Mouse (Mus musculus): ENCODE data around the gene Epop. TPM values are rescaled to one million over a fixed set of nuclear protein-coding genes. Genes with fewer than 3 reads are reported as not detected.

The Epop gene
- polyA plus RNA-seq, 1 experiment from 2014 or later = 2.5 TPM

DNA sequence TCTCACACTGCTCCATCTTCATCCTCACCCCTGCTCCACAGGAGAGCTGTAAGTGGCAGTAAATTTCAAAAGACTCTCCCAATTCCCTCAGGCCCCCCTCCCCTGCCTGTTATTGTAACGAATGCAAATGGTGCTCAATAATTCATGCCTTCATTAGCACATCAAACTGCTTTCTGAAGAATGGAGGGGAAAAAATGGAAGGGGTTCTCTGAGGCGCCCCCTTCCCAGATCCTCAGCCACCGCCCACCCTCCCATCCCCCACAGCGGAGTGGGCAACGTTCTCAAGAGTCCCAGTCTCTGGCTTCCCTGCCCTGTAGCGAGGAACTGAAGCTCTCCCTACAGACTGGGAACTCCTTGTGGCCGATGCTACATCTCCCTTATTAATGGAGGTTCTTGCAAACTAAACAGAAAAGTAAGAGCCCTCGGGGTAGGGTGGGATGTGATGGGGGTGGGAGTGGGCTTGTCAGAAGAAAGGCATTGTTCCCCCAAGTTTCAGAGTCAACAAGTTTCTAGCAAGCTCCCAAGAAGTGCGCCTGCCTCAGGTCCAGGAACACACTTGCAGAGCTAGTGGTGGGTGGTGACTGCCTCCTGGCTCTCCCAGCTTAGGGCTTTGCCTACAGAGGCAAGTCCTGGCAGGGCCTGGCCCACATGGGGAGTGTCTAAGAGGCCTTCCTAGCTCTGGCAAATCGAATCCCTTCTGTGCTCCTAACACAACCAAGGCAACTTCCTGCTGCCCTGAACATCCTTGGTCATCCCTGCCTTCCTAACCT is 50.2 kb downstream of the Epop start:
- peaks cover 8% of the 10 kb centered on the region for H3K4me1 ChIP-seq (replicated peaks)
- H3K27ac ChIP-seq (ENCODE audit: poor library complexity, severe bottlenecking) = no peak overlapping the region
- no peak for ATAC-seq (ENCODE audit: insufficient number of reproducible peaks, low FRiP score)
- H3K36me3 ChIP-seq = no peaks in the 10 kb centered on the region
- H3K27me3 ChIP-seq (replicated peaks) = peaks cover 66% of the 10 kb centered on the region
- no peak overlapping the region for H3K9ac ChIP-seq
- H3K4me2 ChIP-seq = no peak overlapping the region
- H3K4me3 ChIP-seq = no peak overlapping the region
- H3K9me3 ChIP-seq (replicated peaks) = no peaks in the 10 kb centered on the region
- WGBS = 20% methylated on average over 10 of the region's 10 CpGs

DNA sequence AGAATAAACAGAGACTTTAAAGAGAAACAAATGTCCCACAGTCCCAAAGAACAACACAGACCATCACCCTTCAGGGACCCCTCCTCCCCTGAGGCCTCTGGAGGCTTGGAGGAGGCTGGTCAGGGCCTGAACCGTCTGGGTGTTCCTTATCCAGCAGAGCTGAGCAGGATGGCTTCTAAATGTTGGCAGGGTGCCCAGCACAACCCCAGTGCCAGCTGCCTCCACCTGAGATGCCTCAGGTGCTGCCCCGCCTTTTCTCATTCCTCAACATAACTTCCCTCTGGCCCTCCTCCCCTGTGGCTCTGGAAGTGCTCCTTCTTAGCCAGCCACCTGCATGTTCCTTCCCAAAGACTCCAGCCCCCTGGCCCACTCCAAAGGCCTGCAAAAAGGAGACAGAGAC is 51.2 kb downstream of the Epop start:
- no peak for ATAC-seq (ENCODE audit: insufficient number of reproducible peaks, low FRiP score)
- H3K4me2 ChIP-seq = no peak overlapping the region
- WGBS = 34% methylated on average over 2 of the region's 2 CpGs
- H3K9ac ChIP-seq = no peak overlapping the region
- no peak overlapping the region for H3K4me3 ChIP-seq
- peaks cover 76% of the 10 kb centered on the region for H3K27me3 ChIP-seq (replicated peaks)
- H3K4me1 ChIP-seq (replicated peaks) = peaks cover 14% of the 10 kb centered on the region
- no peaks in the 10 kb centered on the region for H3K9me3 ChIP-seq (replicated peaks)
- no peak overlapping the region for H3K27ac ChIP-seq (ENCODE audit: poor library complexity, severe bottlenecking)
- no peaks in the 10 kb centered on the region for H3K36me3 ChIP-seq

Small RNA genes within 50 kb of the gene (microRNA-seq; reads per million reads assigned to microRNA genes)
- gene Gm24158 (not detected), gene Mir6927 (not detected)

Other genes starting within 250 kb of the Epop start
- gene Arhgap23, start 214.2 kb downstream of the Epop start, polyA plus RNA-seq (2016; fragmentation: Nextera tagmentation; extraction: Ambion mirVana) = 12.4 and 12.5 TPM in 2 replicates
- gene 4933428G20Rik, start 129.4 kb downstream of the Epop start, polyA plus RNA-seq (2016; fragmentation: Nextera tagmentation; extraction: Ambion mirVana) = 0.90 and 1.00 TPM in 2 replicates
- 0.09 TPM in 1 of 2 replicates, not detected in the other for gene Srcin1, start 53.5 kb downstream of the Epop start, polyA plus RNA-seq (2016; fragmentation: Nextera tagmentation; extraction: Ambion mirVana)
- gene Mllt6, start 33.7 kb upstream of the Epop start, polyA plus RNA-seq (2016; fragmentation: Nextera tagmentation; extraction: Ambion mirVana) = 1.8 and 2.2 TPM in 2 replicates
- 40.5 and 44.8 TPM in 2 replicates for gene Cisd3, start 56.1 kb upstream of the Epop start, polyA plus RNA-seq (2016; fragmentation: Nextera tagmentation; extraction: Ambion mirVana)
- gene Pcgf2, start 70.8 kb upstream of the Epop start, polyA plus RNA-seq (2016; fragmentation: Nextera tagmentation; extraction: Ambion mirVana) = 11.0 and 12.3 TPM in 2 replicates
- 342 and 374 TPM in 2 replicates for gene Psmb3, start 73.7 kb upstream of the Epop start, polyA plus RNA-seq (2016; fragmentation: Nextera tagmentation; extraction: Ambion mirVana)
- gene Pip4k2b, start 115.0 kb upstream of the Epop start, polyA plus RNA-seq (2016; fragmentation: Nextera tagmentation; extraction: Ambion mirVana) = 1.3 and 1.4 TPM in 2 replicates
- 10.9 and 11.4 TPM in 2 replicates for gene Cwc25, start 136.9 kb upstream of the Epop start, polyA plus RNA-seq (2016; fragmentation: Nextera tagmentation; extraction: Ambion mirVana)
- gene 1700001P01Rik, start 146.2 kb upstream of the Epop start, polyA plus RNA-seq (2016; fragmentation: Nextera tagmentation; extraction: Ambion mirVana) = not detected in 2 replicates
- 404 and 410 TPM in 2 replicates for gene Rpl23, start 152.7 kb upstream of the Epop start, polyA plus RNA-seq (2016; fragmentation: Nextera tagmentation; extraction: Ambion mirVana)
- 46.9 and 49.5 TPM in 2 replicates for gene Lasp1, start 169.3 kb upstream of the Epop start, polyA plus RNA-seq (2016; fragmentation: Nextera tagmentation; extraction: Ambion mirVana)
- gene B230217C12Rik, start 211.1 kb upstream of the Epop start, polyA plus RNA-seq (2016; fragmentation: Nextera tagmentation; extraction: Ambion mirVana) = 6.9 and 7.4 TPM in 2 replicates

Data from heart, embryonic 12.5 days (tissue).